12 mouse cellular contexts compared by ENCODE assay signal in genomic region chr10:78311886-78312635, GRCm38 (mm10). TPM values are rescaled to one million over a fixed set of nuclear protein-coding genes. Genes with fewer than 3 reads are reported as not detected.
DNase-seq lines count a peak whose midpoint lies in the region; ATAC-seq and TF ChIP-seq lines count a peak whose summit lies in the region.
"Had no signal": no experiment of that assay in that cellular context is flagged by ENCODE, and none has a peak within 500 bp of the region (broad histone marks: within the 10 kb centered on the region; RNA-seq: fewer than 3 reads in every experiment).

No protein-coding gene starts in this region.

- no peak overlapping the region for H3K4me2 ChIP-seq in lung, embryonic 16.5 days (ENCODE audit: low read depth, low read length)

- H3K4me1 ChIP-seq in heart, adult 2 months (ENCODE audit: control insufficient read depth, insufficient read depth, low read length) = peaks cover 13% of the 10 kb centered on the region
- H3K4me1 ChIP-seq in heart, embryonic 10.5 days = peaks cover 42% of the 10 kb centered on the region
- peaks cover 36% of the 10 kb centered on the region for H3K4me1 ChIP-seq in E14TG2a.4 (replicated peaks; ENCODE audit: low read depth, low read length)
- H3K4me1 ChIP-seq in lung, embryonic 16.5 days (replicated peaks; ENCODE audit: control insufficient read depth, insufficient read depth, low read length) = peaks cover 4% of the 10 kb centered on the region; the same call in 1 of the 2 replicates

- no peaks in the 10 kb centered on the region for H3K79me2 ChIP-seq in heart, adult 2 months (replicated peaks; ENCODE audit: control insufficient read depth, insufficient read depth, low read length)

- no peak overlapping the region for H3K27ac ChIP-seq in heart, adult 2 months
- H3K27ac ChIP-seq in heart, embryonic 10.5 days = no peak overlapping the region
- no peak overlapping the region for H3K27ac ChIP-seq in lung, embryonic 16.5 days (ENCODE audit: low read length)
- H3K27ac ChIP-seq: midbrain, embryonic 10.5 days had no signal

- intact Hi-C loops in heart, adult 2 months (cut with DNase I) = no loop called here

- no peaks in the 10 kb centered on the region for H3K36me3 ChIP-seq in heart, adult 2 months (ENCODE audit: control insufficient read depth, insufficient read depth, low read length)
- no peaks in the 10 kb centered on the region for H3K36me3 ChIP-seq in heart, embryonic 10.5 days
- no peaks in the 10 kb centered on the region for H3K36me3 ChIP-seq in E14TG2a.4 (ENCODE audit: insufficient read depth, low read length)
- peaks cover 4% of the 10 kb centered on the region; the same call in 1 of the 2 replicates for H3K36me3 ChIP-seq in lung, embryonic 16.5 days (ENCODE audit: control insufficient read depth, insufficient read depth, low read length)

- no peak for TF ChIP-seq POLR2A in heart, adult 2 months (IDR thresholded peaks at IDR 0.05; ENCODE audit: insufficient read depth, low read depth, low read length)

- DNase-seq in heart, adult 2 months = peak; percentile 45 to 62
- no peak for DNase-seq in heart, embryonic 10.5 days (ENCODE audit: low spot score)
- peak; percentile 95 for DNase-seq in ZHBTc4 (ENCODE audit: low read depth, low spot score)
- no peak for DNase-seq in spleen, postnatal 4 days (ENCODE audit: low spot score in 2 of 2)
- no peak for DNase-seq in spleen, adult 12 weeks (ENCODE audit: low spot score)
- no peak for DNase-seq in right cerebral cortex, postnatal 14 days
- DNase-seq: cerebellum, adult 9-11 months; kidney, adult 9 months had no signal

- H3K9me3 ChIP-seq in heart, embryonic 10.5 days = no peaks in the 10 kb centered on the region
- no peaks in the 10 kb centered on the region for H3K9me3 ChIP-seq in E14TG2a.4 (ENCODE audit: low read length)
- no peaks in the 10 kb centered on the region for H3K9me3 ChIP-seq in lung, embryonic 16.5 days (ENCODE audit: control insufficient read depth, low read length)
- H3K9me3 ChIP-seq: midbrain, embryonic 10.5 days had no signal

- H3K27me3 ChIP-seq in heart, adult 2 months (ENCODE audit: control insufficient read depth, insufficient read depth, low read length) = no peaks in the 10 kb centered on the region
- no peaks in the 10 kb centered on the region for H3K27me3 ChIP-seq in heart, embryonic 10.5 days (ENCODE audit: insufficient read depth, poor library complexity, severe bottlenecking)
- H3K27me3 ChIP-seq in E14TG2a.4 (ENCODE audit: insufficient read depth, low read length) = no peaks in the 10 kb centered on the region; the same call in 1 of the 2 replicates
- H3K27me3 ChIP-seq in lung, embryonic 16.5 days (ENCODE audit: control insufficient read depth, insufficient read depth, low read depth, low read length) = no peaks in the 10 kb centered on the region
- H3K27me3 ChIP-seq: CH12.LX had no signal

- no peak for TF ChIP-seq EP300 in heart, adult 2 months (IDR thresholded peaks at IDR 0.05; ENCODE audit: insufficient read depth, low read depth, low read length)

- peak; percentile 70 for ATAC-seq in lung, embryonic 16.5 days (ENCODE audit: low read depth)

- WGBS in heart, adult 2 months = 58% methylated on average over 13 of the region's 13 CpGs
- WGBS in heart, embryonic 10.5 days = 70% methylated on average over 13 of the region's 13 CpGs
- WGBS in lung, embryonic 16.5 days = 60% methylated on average over 13 of the region's 13 CpGs

- TF ChIP-seq CTCF in heart, adult 2 months (IDR thresholded peaks at IDR 0.05) = no peak
- TF ChIP-seq CTCF in E14TG2a.4 (conservative IDR thresholded peaks at IDR 0.05; ENCODE audit: low read length) = no peak

- H3K4me3 ChIP-seq in heart, adult 2 months = no peak overlapping the region
- H3K4me3 ChIP-seq in heart, embryonic 10.5 days = no peak overlapping the region
- H3K4me3 ChIP-seq in E14TG2a.4 (replicated peaks; ENCODE audit: low read length) = peak overlapping the region; percentile 61
- no peak overlapping the region for H3K4me3 ChIP-seq in lung, embryonic 16.5 days (ENCODE audit: low read length)
- H3K4me3 ChIP-seq: midbrain, embryonic 10.5 days had no signal

- H3K9ac ChIP-seq in heart, adult 2 months (ENCODE audit: low read depth, low read length) = no peak overlapping the region
- no peak overlapping the region for H3K9ac ChIP-seq in lung, embryonic 16.5 days (ENCODE audit: low read length)

RNA-seq across cellular contexts. Expression of gene Agpat3, which starts 40.2 kb away (rescaled TPM):
- total RNA-seq in heart, adult 2 months (2021) = 100 to 1,000 TPM; 209 to 232 TPM
- polyA plus RNA-seq in heart, adult 2 months (2012; rRNA removed) = 286 and 366 TPM in 2 replicates
- 43.7 and 44.2 TPM in 2 replicates for polyA plus RNA-seq in heart, embryonic 10.5 days (2016; fragmentation: Nextera tagmentation; extraction: Ambion mirVana)
- 28.2 and 33.9 TPM in 2 replicates for polyA plus RNA-seq in lung, embryonic 16.5 days (2015; fragmentation: Nextera tagmentation; extraction: Ambion mirVana)

Comparison
In these comparisons a context has a peak if more than half of its experiments do, and no peak if none do; other contexts are left out.
1. DNase-seq: peak in heart, adult 2 months (2 of 2) and ZHBTc4 (single experiment); none in heart, embryonic 10.5 days (single experiment), spleen, postnatal 4 days (0 of 2), spleen, adult 12 weeks (single experiment) and right cerebral cortex, postnatal 14 days (single experiment).